ENCODE assay signal across 8 mouse cellular contexts in genomic region chr4:24574276-24574675, GRCm38 (mm10).
DNase-seq lines count a peak whose midpoint lies in the region; ATAC-seq lines count a peak whose summit lies in the region.

No protein-coding gene starts in this region.

- no peak overlapping the region for H3K4me2 ChIP-seq in kidney, embryonic 15.5 days

- peak; percentile 67 for ATAC-seq in kidney, embryonic 15.5 days (replicated peaks; ENCODE audit: low FRiP score)
- ATAC-seq in monocyte, adult 5-6 weeks (replicated peaks; ENCODE audit: insufficient number of reproducible peaks, low FRiP score, low TSS enrichment, poor library complexity, severe bottlenecking) = peak; percentile 71

- H3K4me1 ChIP-seq in kidney, embryonic 15.5 days = no peaks in the 10 kb centered on the region

- no peaks in the 10 kb centered on the region for H3K9me3 ChIP-seq in kidney, embryonic 15.5 days (replicated peaks)

- H3K4me3 ChIP-seq in kidney, embryonic 15.5 days (replicated peaks) = no peak overlapping the region

- DNase-seq in 416B (ENCODE audit: low read depth) (peak; percentile 79), liver (peak; percentile 78)
- DNase-seq in adrenal gland, adult 8-10 months = peak; percentile 55
- peak; percentile 78 for DNase-seq in embryo, embryonic 11 days
- DNase-seq in gastrocnemius, postnatal 4 days (ENCODE audit: low spot score in 2 of 2) = peak; percentile 46 to 72
- peak; percentile 44 to 67 for DNase-seq in spleen, postnatal 14 days (ENCODE audit: low spot score in 2 of 2)

- H3K36me3 ChIP-seq in kidney, embryonic 15.5 days = peaks cover 18% of the 10 kb centered on the region

- H3K27ac ChIP-seq in kidney, embryonic 15.5 days = no peak overlapping the region

- no peaks in the 10 kb centered on the region for H3K27me3 ChIP-seq in kidney, embryonic 15.5 days

- no peak overlapping the region for H3K9ac ChIP-seq in kidney, embryonic 15.5 days

- 22% methylated on average over 6 of the region's 6 CpGs for WGBS in kidney, embryonic 15.5 days
